7 mouse cellular contexts compared by ENCODE assay signal in the genomic region with DNA sequence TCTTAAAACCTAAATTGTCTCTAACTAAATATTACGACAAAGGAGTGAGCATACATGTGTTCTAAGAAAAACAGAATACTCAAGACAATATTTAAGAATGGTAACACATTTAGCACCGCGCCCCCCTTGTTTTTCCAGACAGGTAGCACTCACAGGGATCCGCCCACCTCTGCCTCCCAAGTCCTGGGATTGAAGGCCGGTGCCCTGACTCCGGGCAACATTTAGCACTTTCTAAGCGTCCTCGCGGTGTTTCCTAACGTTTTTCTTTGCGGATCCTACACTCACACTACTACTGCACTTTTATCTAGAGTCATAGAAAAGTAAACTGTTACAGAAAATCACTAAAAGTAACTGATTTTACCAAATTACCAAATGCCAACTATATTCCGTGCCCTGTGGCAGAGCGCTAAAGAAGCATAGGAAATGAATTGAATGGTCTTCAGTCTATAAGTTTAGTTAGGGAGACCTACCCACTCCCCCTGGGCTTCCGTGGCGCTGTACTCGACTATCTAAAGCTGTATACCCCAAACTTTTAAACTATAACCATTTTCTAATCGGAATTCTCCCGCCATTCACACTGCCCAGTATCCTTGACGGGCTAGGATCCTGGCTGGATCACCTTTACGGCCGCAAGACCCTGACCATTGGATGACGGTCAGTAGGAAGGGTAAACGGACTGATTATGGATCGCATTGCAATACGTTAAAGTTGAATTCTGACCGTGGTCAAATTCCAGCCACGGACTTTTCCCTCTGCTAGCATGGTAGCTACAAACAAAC. TPM values are rescaled to one million over a fixed set of nuclear protein-coding genes. Genes with fewer than 3 reads are reported as not detected.
A peak's percentile ranks its signal among the peaks of the same experiment; 100 is the strongest.
DNase-seq lines count a peak whose midpoint lies in the region; ATAC-seq and TF ChIP-seq lines count a peak whose summit lies in the region.

No protein-coding gene starts in this region.

- TF ChIP-seq CTCF in testis, adult 2 months (IDR thresholded peaks at IDR 0.05; ENCODE audit: control insufficient read depth, insufficient read depth, insufficient replicate concordance, low read depth, low read length): no peak

- peak overlapping the region; percentile 93 for H3K4me3 ChIP-seq in testis, adult 2 months (ENCODE audit: control insufficient read depth, low read depth, low read length)
- peak overlapping the region; percentile 66 for H3K4me3 ChIP-seq in embryonic facial prominence, embryonic 15.5 days (replicated peaks)
- H3K4me3 ChIP-seq in intestine, embryonic 16.5 days (ENCODE audit: low read length): peak overlapping the region; percentile 61

- H3K27me3 ChIP-seq in testis, adult 2 months (ENCODE audit: control insufficient read depth, insufficient read depth, low read length): no peaks in the 10 kb centered on the region
- H3K27me3 ChIP-seq in embryonic facial prominence, embryonic 15.5 days: no peaks in the 10 kb centered on the region
- H3K27me3 ChIP-seq in intestine, embryonic 16.5 days (replicated peaks; ENCODE audit: control insufficient read depth, insufficient read depth, low read length): 0 out of 2 replicates have a peak, but pooled peaks cover 3% of the 10 kb centered on the region

- WGBS in embryonic facial prominence, embryonic 15.5 days: 4% methylated on average over 27 of the region's 27 CpGs
- 5% methylated on average over 27 of the region's 27 CpGs for WGBS in intestine, embryonic 16.5 days

- no peaks in the 10 kb centered on the region for H3K9me3 ChIP-seq in embryonic facial prominence, embryonic 15.5 days (replicated peaks)
- no peaks in the 10 kb centered on the region for H3K9me3 ChIP-seq in intestine, embryonic 16.5 days (ENCODE audit: control insufficient read depth, low read length)

- no peaks in the 10 kb centered on the region for H3K36me3 ChIP-seq in testis, adult 2 months (ENCODE audit: control insufficient read depth, insufficient read depth, low read length)
- peaks cover 25% of the 10 kb centered on the region for H3K36me3 ChIP-seq in embryonic facial prominence, embryonic 15.5 days
- H3K36me3 ChIP-seq in intestine, embryonic 16.5 days (ENCODE audit: control insufficient read depth, insufficient read depth, low read length): peaks cover 10% of the 10 kb centered on the region

- no peak for TF ChIP-seq POLR2A in testis, adult 2 months (IDR thresholded peaks at IDR 0.05; ENCODE audit: control insufficient read depth, low read depth, low read length)

- H3K4me2 ChIP-seq in embryonic facial prominence, embryonic 15.5 days (replicated peaks): peak overlapping the region; percentile 67
- peak overlapping the region; percentile 66 for H3K4me2 ChIP-seq in intestine, embryonic 16.5 days (ENCODE audit: low read depth, low read length)

- H3K4me1 ChIP-seq in testis, adult 2 months (ENCODE audit: control insufficient read depth, insufficient read depth, low read length): peaks cover 6% of the 10 kb centered on the region
- peaks cover 11% of the 10 kb centered on the region; the same call in 1 of the 2 replicates for H3K4me1 ChIP-seq in embryonic facial prominence, embryonic 15.5 days
- H3K4me1 ChIP-seq in intestine, embryonic 16.5 days (ENCODE audit: control insufficient read depth, insufficient read depth, low read length): peaks cover 11% of the 10 kb centered on the region

- ATAC-seq in embryonic facial prominence, embryonic 15.5 days (ENCODE audit: insufficient number of reproducible peaks, low FRiP score, low TSS enrichment, low read depth): no peak
- ATAC-seq in intestine, embryonic 16.5 days: peak; percentile 34
- ATAC-seq in megakaryocyte-erythroid progenitor cell, adult 5-6 weeks (replicated peaks; ENCODE audit: low FRiP score, low TSS enrichment, poor library complexity, severe bottlenecking): peak; percentile 13

- H3K27ac ChIP-seq in testis, adult 2 months (ENCODE audit: control insufficient read depth, insufficient read depth, low read depth, low read length): peak overlapping the region; percentile 81
- H3K27ac ChIP-seq in embryonic facial prominence, embryonic 15.5 days (replicated peaks): peak overlapping the region; percentile 63
- H3K27ac ChIP-seq in intestine, embryonic 16.5 days (ENCODE audit: low read length): peak overlapping the region; percentile 64

- DNase-seq in testis, postnatal 14 days (ENCODE audit: low spot score): no peak
- no peak for DNase-seq in adrenal gland, postnatal 25 days
- no peak for DNase-seq in gastrocnemius, adult 8-10 months (ENCODE audit: low spot score in 2 of 2)

- H3K9ac ChIP-seq in embryonic facial prominence, embryonic 15.5 days: peak overlapping the region; percentile 62
- peak overlapping the region; percentile 70 for H3K9ac ChIP-seq in intestine, embryonic 16.5 days (ENCODE audit: low read depth, low read length)

RNA-seq across cellular contexts. Expression of a gene that starts 0.7 kb away (rescaled TPM):
- 2.2 and 2.7 TPM in 2 replicates for polyA plus RNA-seq in testis, adult 2 months (2012; rRNA removed)
- polyA plus RNA-seq in embryonic facial prominence, embryonic 15.5 days (2015; fragmentation: Nextera tagmentation; extraction: Ambion mirVana): 45.2 and 52.1 TPM in 2 replicates
- 41.5 and 44.7 TPM in 2 replicates for polyA plus RNA-seq in intestine, embryonic 16.5 days (2015; fragmentation: Nextera tagmentation; extraction: Ambion mirVana)
- 47.1 and 59.6 TPM in 2 replicates for total RNA-seq in megakaryocyte-erythroid progenitor cell, adult 5-6 weeks (2014; fragmentation: Nextera tagmentation)
- total RNA-seq in megakaryocyte-erythroid progenitor cell, adult 5-6 weeks (2017): 129 and 148 TPM in 2 replicates
- 39.3 and 45.0 TPM in 2 replicates for total RNA-seq in adrenal gland, postnatal 25 days (2021)
- total RNA-seq in gastrocnemius, adult 8-10 months (2022): 10 to 100 TPM; 28.0 to 36.7 (median 29.4) TPM

RNA-seq across cellular contexts. Expression of a gene that starts 31.4 kb away (rescaled TPM):
- 4.8 and 6.4 TPM in 2 replicates for polyA plus RNA-seq in testis, adult 2 months (2012; rRNA removed)
- 18.0 and 18.1 TPM in 2 replicates for polyA plus RNA-seq in embryonic facial prominence, embryonic 15.5 days (2015; fragmentation: Nextera tagmentation; extraction: Ambion mirVana)
- polyA plus RNA-seq in intestine, embryonic 16.5 days (2015; fragmentation: Nextera tagmentation; extraction: Ambion mirVana): 13.6 and 14.3 TPM in 2 replicates
- 129 and 135 TPM in 2 replicates for total RNA-seq in megakaryocyte-erythroid progenitor cell, adult 5-6 weeks (2014; fragmentation: Nextera tagmentation)
- 104 and 124 TPM in 2 replicates for total RNA-seq in megakaryocyte-erythroid progenitor cell, adult 5-6 weeks (2017)
- 61.3 and 66.7 TPM in 2 replicates for total RNA-seq in adrenal gland, postnatal 25 days (2021)
- total RNA-seq in gastrocnemius, adult 8-10 months (2022): 10 to 100 TPM; 19.2 to 24.1 (median 21.6) TPM
